Mouse (Mus musculus) lung, postnatal 0 days (tissue): ENCODE measurements at regions not wholly inside any gene's neighbourhood (a gene's known extent, or its start where the extent isn't known, plus 50 kb on each side); places are given as distances from the start of the nearest gene placed in this dataset.

ENCODE experiments used
- ATAC-seq: fragments of 200-750 bp; cut with Nextera tagmentation; 2 replicates; pipeline ENCODE4 v1.8.0; 2017; ENCODE audit warnings: moderate library complexity
- DNase-seq: peaks from one replicate; pipeline ENCODE4 v3.0.0-alpha.2; 2016; ENCODE audit warnings: low spot score
- H3K27ac ChIP-seq: fragments of 300-500 bp; sonication (generic); 2 replicates; pipeline ENCODE4 v1.5.1; 2014; ENCODE audit warnings: antibody characterized with exemption, mild to moderate bottlenecking, low read length, mixed read lengths
- H3K27me3 ChIP-seq: fragments of 300-500 bp; sonication (generic); replicated peaks from 2 replicates; pipeline ENCODE4 v1.6.1; 2014; ENCODE audit warnings: low read length, mixed read lengths; ENCODE audit not compliant: insufficient read depth
- H3K36me3 ChIP-seq: fragments of 300-500 bp; sonication (generic); 2 replicates; pipeline ENCODE4 v1.6.1; 2014; ENCODE audit warnings: low read length, mixed read lengths; ENCODE audit not compliant: insufficient read depth
- H3K4me1 ChIP-seq: fragments of 300-500 bp; sonication (generic); 2 replicates; pipeline ENCODE4 v1.6.1; 2014; ENCODE audit warnings: antibody characterized with exemption, low read depth, low read length, mixed read lengths; ENCODE audit not compliant: insufficient read depth
- H3K4me2 ChIP-seq: fragments of 300-500 bp; sonication (generic); replicated peaks from 2 replicates; pipeline ENCODE4 v1.6.1; 2014; ENCODE audit warnings: low read depth, mild to moderate bottlenecking, low read length, moderate library complexity, mixed read lengths
- H3K4me3 ChIP-seq: fragments of 300-500 bp; sonication (generic); 2 replicates; pipeline ENCODE4 v1.5.1; 2014; ENCODE audit warnings: low read depth, low read length
- H3K9ac ChIP-seq: fragments of 300-500 bp; sonication (generic); replicated peaks from 2 replicates; pipeline ENCODE4 v1.6.1; 2014; ENCODE audit warnings: low read depth, mild to moderate bottlenecking
- H3K9me3 ChIP-seq: fragments of 300-500 bp; sonication (generic); 2 replicates; pipeline ENCODE4 v1.6.1; 2016; ENCODE audit warnings: low read length, mixed read lengths
- CTCF ChIP-seq: IDR thresholded peaks from 2 replicates; pipeline ENCODE4 v1.5.1; 2016; ENCODE audit warnings: antibody characterized with exemption, mild to moderate bottlenecking
- EP300 ChIP-seq: IDR thresholded peaks from 2 replicates; pipeline ENCODE4 v1.6.1; 2016; ENCODE audit warnings: antibody characterized with exemption, mild to moderate bottlenecking, control low read depth
- WGBS: fragments of 180-500 bp; shearing (Covaris S2); extraction: QIAGEN DNeasy Blood & Tissue Kit; methylation state at CpG from one replicate; pipeline ENCODE4 v1.1.7; 2014; 5-methylcytosine and 5-hydroxymethylcytosine counted together

- H3K4me2 ChIP-seq, result no peak overlapping the region
- no peaks in the 10 kb centered on the region for H3K36me3 ChIP-seq
- no peaks in the 10 kb centered on the region for H3K4me1 ChIP-seq
- no peak overlapping the region for H3K4me3 ChIP-seq
- H3K9me3 ChIP-seq, result no peaks in the 10 kb centered on the region
- no peak overlapping the region for H3K27ac ChIP-seq
- DNase-seq, result no peak
- 23% methylated on average over 7 of the region's 7 CpGs for WGBS
- no peak for ATAC-seq
- TF ChIP-seq EP300 (no peak), CTCF (no peak)
- H3K27me3 ChIP-seq, result no peaks in the 10 kb centered on the region
- H3K9ac ChIP-seq, result no peak overlapping the region
These were observed 295.6 kb upstream of the Veph1 start for GRCm38 (mm10) chr3:66592259-66592658.

DNA sequence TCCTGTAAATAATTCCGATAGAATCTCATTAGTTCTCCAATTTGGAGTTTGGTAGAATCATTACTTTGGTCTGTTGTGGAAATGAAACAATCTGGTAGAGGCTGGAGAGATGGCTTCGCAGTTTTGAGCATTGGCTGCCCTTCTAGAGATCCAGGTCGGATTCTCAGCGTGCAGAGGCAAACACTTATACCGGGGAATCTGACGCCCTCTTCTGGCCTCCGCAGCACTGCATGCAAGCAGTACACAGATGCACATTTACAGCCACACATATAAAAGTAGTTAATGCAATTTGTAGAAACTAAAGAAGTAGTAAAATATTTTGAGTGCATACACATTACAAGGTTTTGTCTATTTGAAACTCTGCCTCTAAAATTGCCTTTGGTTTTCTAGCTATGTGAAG lies 294.1 kb upstream of the Veph1 start:
- TF ChIP-seq EP300, result no peak
- peak; percentile 48 for TF ChIP-seq CTCF
- H3K9me3 ChIP-seq, result no peaks in the 10 kb centered on the region
- H3K27me3 ChIP-seq, result no peaks in the 10 kb centered on the region
- H3K4me2 ChIP-seq, result no peak overlapping the region
- H3K36me3 ChIP-seq, result no peaks in the 10 kb centered on the region
- ATAC-seq (no peak; the same call in 1 of the 2 replicates), DNase-seq (no peak)
- H3K9ac ChIP-seq, result no peak overlapping the region
- H3K4me3 ChIP-seq, result no peak overlapping the region
- no peak overlapping the region for H3K27ac ChIP-seq
- no peaks in the 10 kb centered on the region for H3K4me1 ChIP-seq
- WGBS, result 50% methylated on average over 7 of the region's 7 CpGs

GRCm38 (mm10) chr3:66589483-66589882 lies 292.8 kb upstream of the Veph1 start:
- Histone ChIP-seq H3K36me3 (no peaks in the 10 kb centered on the region), H3K9me3 (no peaks in the 10 kb centered on the region), H3K4me2 (no peak overlapping the region), H3K9ac (no peak overlapping the region), H3K27me3 (no peaks in the 10 kb centered on the region), H3K4me3 (no peak overlapping the region), H3K4me1 (no peaks in the 10 kb centered on the region), H3K27ac (no peak overlapping the region)
- ATAC-seq, result no peak
- whole genome bisulfite sequencing, result 75% methylated on average over 4 of the region's 4 CpGs
- TF ChIP-seq EP300 (no peak), CTCF (no peak)
- no peak for DNase-seq

DNA sequence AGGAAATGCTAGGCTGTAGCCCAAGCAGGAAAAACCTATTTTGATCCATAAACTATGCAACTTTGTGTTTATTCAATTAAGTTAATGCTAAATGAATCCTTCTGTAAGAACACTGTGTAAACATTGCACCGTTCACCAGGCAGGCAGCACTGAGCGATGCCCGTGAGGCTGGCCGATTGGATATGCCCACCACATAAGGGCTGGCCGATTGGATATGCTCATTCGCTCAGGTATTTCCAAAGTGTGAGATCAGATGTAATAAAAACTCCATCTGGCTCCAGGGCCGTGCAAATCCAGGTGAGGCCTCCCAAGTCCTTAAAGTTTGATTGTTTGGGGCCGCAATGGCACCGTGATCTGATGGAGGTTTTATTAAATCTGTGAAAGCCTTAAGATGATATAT lies 288.2 kb upstream of the Veph1 start:
- Histone ChIP-seq H3K9me3 (no peaks in the 10 kb centered on the region), H3K36me3 (no peaks in the 10 kb centered on the region), H3K4me2 (no peak overlapping the region), H3K27me3 (no peaks in the 10 kb centered on the region), H3K9ac (no peak overlapping the region), H3K27ac (no peak overlapping the region), H3K4me3 (no peak overlapping the region), H3K4me1 (no peaks in the 10 kb centered on the region)
- DNase-seq (no peak), ATAC-seq (no peak)
- WGBS, result 86% methylated on average over 9 of the region's 9 CpGs
- TF ChIP-seq EP300, result no peak
- TF ChIP-seq CTCF, result no peak

GRCm38 (mm10) chr3:66584101-66584500 lies 287.5 kb upstream of the Veph1 start:
- no peaks in the 10 kb centered on the region for H3K4me1 ChIP-seq
- no peak overlapping the region for H3K4me2 ChIP-seq
- H3K9ac ChIP-seq, result no peak overlapping the region
- H3K27me3 ChIP-seq, result no peaks in the 10 kb centered on the region
- ATAC-seq (no peak), DNase-seq (no peak)
- no peaks in the 10 kb centered on the region for H3K9me3 ChIP-seq
- 91% methylated on average over 5 of the region's 5 CpGs for WGBS
- no peaks in the 10 kb centered on the region for H3K36me3 ChIP-seq
- H3K27ac ChIP-seq, result no peak overlapping the region
- no peak overlapping the region for H3K4me3 ChIP-seq
- TF ChIP-seq EP300 (no peak), CTCF (no peak)

- Histone ChIP-seq H3K4me3 (no peak overlapping the region), H3K9ac (no peak overlapping the region), H3K9me3 (no peaks in the 10 kb centered on the region), H3K36me3 (no peaks in the 10 kb centered on the region), H3K4me1 (no peaks in the 10 kb centered on the region), H3K27ac (no peak overlapping the region), H3K27me3 (no peaks in the 10 kb centered on the region), H3K4me2 (no peak overlapping the region)
- WGBS, result 86% methylated on average over 1 of the region's 1 CpGs
- ATAC-seq (no peak), DNase-seq (no peak)
- TF ChIP-seq CTCF (no peak), EP300 (no peak)
These were observed 280.0 kb upstream of the Veph1 start for GRCm38 (mm10) chr3:66576659-66577058.

- Histone ChIP-seq H3K36me3 (no peaks in the 10 kb centered on the region), H3K4me1 (no peaks in the 10 kb centered on the region), H3K4me3 (no peak overlapping the region), H3K27ac (no peak overlapping the region), H3K9me3 (no peaks in the 10 kb centered on the region), H3K9ac (no peak overlapping the region), H3K27me3 (no peaks in the 10 kb centered on the region), H3K4me2 (no peak overlapping the region)
- no peak for TF ChIP-seq CTCF
- TF ChIP-seq EP300, result no peak
- no peak for ATAC-seq
- DNase-seq, result no peak
- WGBS, result 75% methylated on average over 8 of the region's 8 CpGs
These were observed 277.7 kb upstream of the Veph1 start for GRCm38 (mm10) chr3:66574321-66574720.
